Mouse (Mus musculus) neural tube, embryonic 14.5 days (tissue): Measurements from ENCODE around the gene Jhy. TPM values are rescaled to one million over a fixed set of nuclear protein-coding genes. Genes with fewer than 3 reads are reported as not detected.

Experiments used
- ATAC-seq: fragments of 200-750 bp; cut with Nextera tagmentation; 2 replicates; pipeline ENCODE4 v1.8.0; 2017; ENCODE audit warnings: low read depth, mild to moderate bottlenecking, moderate TSS enrichment, moderate library complexity
- H3K27ac ChIP-seq: fragments of 300-500 bp; sonication (generic); 2 replicates; pipeline ENCODE4 v1.5.1; 2014; ENCODE audit warnings: low read depth, mild to moderate bottlenecking, control low read depth, low read length, moderate library complexity, mixed read lengths
- H3K27me3 ChIP-seq: fragments of 300-500 bp; sonication (generic); 2 replicates; pipeline ENCODE4 v1.6.1; 2014; ENCODE audit warnings: low read length; ENCODE audit not compliant: control insufficient read depth, insufficient read depth
- H3K36me3 ChIP-seq: fragments of 300-500 bp; sonication (generic); 2 replicates; pipeline ENCODE4 v1.6.1; 2014; ENCODE audit warnings: low read length, mixed read lengths; ENCODE audit not compliant: control insufficient read depth, insufficient read depth
- H3K4me1 ChIP-seq: fragments of 300-500 bp; sonication (generic); 2 replicates; pipeline ENCODE4 v1.6.1; 2014; ENCODE audit warnings: low read length; ENCODE audit not compliant: control insufficient read depth, insufficient read depth
- H3K4me2 ChIP-seq: fragments of 300-500 bp; sonication (generic); 2 replicates; pipeline ENCODE4 v1.6.1; 2014; ENCODE audit warnings: mild to moderate bottlenecking, low read depth, low read length, control low read depth
- H3K4me3 ChIP-seq: fragments of 300-500 bp; sonication (generic); 2 replicates; pipeline ENCODE4 v1.5.1; 2014; ENCODE audit warnings: low read depth, low read length, control low read depth, mixed read lengths
- H3K9ac ChIP-seq: fragments of 300-500 bp; sonication (generic); replicated peaks from 2 replicates; pipeline ENCODE4 v1.6.1; 2014; ENCODE audit warnings: low read depth, mild to moderate bottlenecking, control low read depth, low read length, mixed read lengths
- H3K9me3 ChIP-seq: fragments of 300-500 bp; sonication (generic); 2 replicates; pipeline ENCODE4 v1.6.1; 2016; ENCODE audit warnings: low read length; ENCODE audit not compliant: control insufficient read depth
- WGBS: fragments of 180-500 bp; shearing (Covaris S2); extraction: QIAGEN DNeasy Blood & Tissue Kit; methylation state at CpG from one replicate; pipeline ENCODE4 v1.1.7; 2014; 5-methylcytosine and 5-hydroxymethylcytosine counted together
- polyA plus RNA-seq: library from polyadenylated mRNA; unstranded; fragments of >200 nt; fragmentation: Nextera tagmentation; extraction: Ambion mirVana; gene quantifications from 2 replicates; pipeline ENCODE4 v1.2.1, GENCODE M21; 2014

Jhy gene
- polyA plus RNA-seq, 1 experiment from 2014 or later = 2.3 TPM

DNA sequence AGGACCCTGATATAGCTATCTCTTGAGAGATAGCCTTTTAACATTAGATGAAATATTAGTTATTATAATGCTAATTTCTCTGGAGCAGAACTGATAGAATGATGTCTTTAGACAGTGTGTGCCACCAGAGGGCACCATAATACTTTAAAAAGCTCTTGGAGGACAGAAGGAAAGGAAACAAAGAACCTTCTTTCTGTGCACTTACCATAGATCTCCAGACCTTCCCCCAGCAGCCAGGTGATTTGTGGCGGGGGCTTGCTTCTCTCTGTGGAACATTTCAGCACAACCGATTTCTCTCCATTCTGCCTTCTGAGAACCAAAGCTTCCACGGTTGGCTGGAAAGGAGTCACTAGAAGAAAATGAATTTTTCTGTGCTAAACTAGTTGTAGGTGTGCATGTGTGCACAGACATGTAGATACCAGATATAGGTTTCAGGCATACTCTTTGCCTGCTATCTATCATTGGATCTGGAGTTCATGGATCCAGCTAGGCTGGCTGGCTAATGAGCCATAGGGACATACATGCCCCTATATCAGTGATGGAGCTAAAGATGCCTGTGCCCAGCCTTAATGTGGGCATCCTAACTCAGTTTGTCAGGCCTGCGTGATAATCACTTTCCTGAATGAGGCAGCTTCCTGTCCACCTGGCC lies 26.1 kb upstream of the Jhy start:
- 30% methylated on average over 4 of the region's 4 CpGs for WGBS
- Histone ChIP-seq H3K27ac (peak overlapping the region; percentile 64), H3K9ac (no peak overlapping the region), H3K4me3 (no peak overlapping the region), H3K36me3 (no peaks in the 10 kb centered on the region), H3K9me3 (no peaks in the 10 kb centered on the region), H3K4me2 (no peak overlapping the region), H3K4me1 (peaks cover 4% of the 10 kb centered on the region; the same call in 1 of the 2 replicates), H3K27me3 (no peaks in the 10 kb centered on the region)
- ATAC-seq = peak; percentile 77

DNA sequence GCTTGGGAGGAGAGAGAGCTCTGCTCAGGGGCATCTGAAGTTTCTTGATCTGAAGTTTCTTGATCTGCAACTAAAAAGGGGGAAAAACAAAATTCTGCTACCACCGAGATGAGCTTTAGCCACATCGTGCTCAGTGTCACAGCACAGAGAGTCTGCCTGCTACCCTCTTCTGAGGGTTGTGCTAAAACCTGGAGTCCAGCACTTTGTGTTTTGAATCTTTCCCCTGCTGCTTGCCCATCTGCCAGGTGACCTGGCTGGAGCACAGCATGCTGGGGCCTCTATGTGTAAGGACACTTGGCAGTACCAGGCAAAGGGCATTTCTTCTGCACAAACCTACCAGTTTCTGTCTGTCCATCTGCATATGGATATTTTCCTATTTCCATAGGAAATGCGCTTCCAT lies 20.4 kb upstream of the Jhy start:
- H3K4me1 ChIP-seq = no peaks in the 10 kb centered on the region
- no peak overlapping the region for H3K27ac ChIP-seq
- no peak for ATAC-seq
- H3K4me3 ChIP-seq = no peak overlapping the region
- no peaks in the 10 kb centered on the region for H3K27me3 ChIP-seq
- H3K9ac ChIP-seq = no peak overlapping the region
- no peaks in the 10 kb centered on the region for H3K9me3 ChIP-seq
- no peaks in the 10 kb centered on the region for H3K36me3 ChIP-seq
- WGBS = 67% methylated on average over 3 of the region's 3 CpGs
- H3K4me2 ChIP-seq = no peak overlapping the region

DNA sequence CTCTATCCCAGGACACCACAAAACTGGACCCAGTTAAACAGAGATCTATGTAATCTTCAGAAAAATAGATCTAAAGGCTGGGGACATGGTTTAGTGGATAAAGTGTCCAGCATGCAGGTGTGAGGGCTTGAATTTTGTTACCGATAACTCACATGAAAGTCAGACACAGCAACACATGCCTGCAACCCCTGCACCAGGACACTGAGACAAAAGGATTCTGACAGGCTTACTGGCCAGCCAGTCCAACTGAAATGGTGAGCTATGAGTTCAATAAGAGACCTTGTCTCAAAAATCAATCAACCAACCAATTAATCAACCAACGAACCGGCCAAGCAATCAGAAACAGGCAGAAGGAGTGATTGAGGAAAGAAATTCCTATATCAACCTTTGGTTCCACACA lies 19.8 kb upstream of the Jhy start:
- no peak overlapping the region for H3K4me2 ChIP-seq
- no peak for ATAC-seq
- no peak overlapping the region for H3K4me3 ChIP-seq
- no peaks in the 10 kb centered on the region for H3K4me1 ChIP-seq
- H3K27me3 ChIP-seq = no peaks in the 10 kb centered on the region
- H3K9ac ChIP-seq = no peak overlapping the region
- no peak overlapping the region for H3K27ac ChIP-seq
- H3K36me3 ChIP-seq = no peaks in the 10 kb centered on the region
- H3K9me3 ChIP-seq = no peaks in the 10 kb centered on the region
- WGBS = 87% methylated on average over 3 of the region's 3 CpGs

DNA sequence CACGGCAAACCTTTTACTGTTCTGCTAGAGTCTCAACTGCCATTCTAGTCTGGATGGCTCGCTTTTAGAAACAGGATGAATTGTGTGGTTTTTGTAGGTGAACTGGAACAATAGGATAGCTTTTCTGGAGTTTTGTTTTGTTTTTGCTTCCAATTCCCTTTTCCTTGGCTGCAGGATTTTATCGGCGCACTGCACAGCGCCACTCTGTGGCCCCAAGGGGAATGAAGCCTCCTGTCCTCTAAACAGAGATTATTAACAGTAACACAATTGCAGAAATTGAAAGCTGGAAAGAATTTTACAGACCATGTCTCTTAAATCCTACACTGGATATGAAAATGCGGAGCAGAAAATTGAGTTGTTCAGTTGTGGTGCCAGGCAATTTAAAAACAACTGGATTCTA lies 18.6 kb upstream of the Jhy start:
- no peak for ATAC-seq
- Histone ChIP-seq H3K9ac (no peak overlapping the region), H3K36me3 (no peaks in the 10 kb centered on the region), H3K9me3 (no peaks in the 10 kb centered on the region), H3K4me3 (no peak overlapping the region), H3K27me3 (no peaks in the 10 kb centered on the region), H3K4me2 (no peak overlapping the region), H3K27ac (no peak overlapping the region), H3K4me1 (no peaks in the 10 kb centered on the region)
- 26% methylated on average over 6 of the region's 6 CpGs for WGBS

DNA sequence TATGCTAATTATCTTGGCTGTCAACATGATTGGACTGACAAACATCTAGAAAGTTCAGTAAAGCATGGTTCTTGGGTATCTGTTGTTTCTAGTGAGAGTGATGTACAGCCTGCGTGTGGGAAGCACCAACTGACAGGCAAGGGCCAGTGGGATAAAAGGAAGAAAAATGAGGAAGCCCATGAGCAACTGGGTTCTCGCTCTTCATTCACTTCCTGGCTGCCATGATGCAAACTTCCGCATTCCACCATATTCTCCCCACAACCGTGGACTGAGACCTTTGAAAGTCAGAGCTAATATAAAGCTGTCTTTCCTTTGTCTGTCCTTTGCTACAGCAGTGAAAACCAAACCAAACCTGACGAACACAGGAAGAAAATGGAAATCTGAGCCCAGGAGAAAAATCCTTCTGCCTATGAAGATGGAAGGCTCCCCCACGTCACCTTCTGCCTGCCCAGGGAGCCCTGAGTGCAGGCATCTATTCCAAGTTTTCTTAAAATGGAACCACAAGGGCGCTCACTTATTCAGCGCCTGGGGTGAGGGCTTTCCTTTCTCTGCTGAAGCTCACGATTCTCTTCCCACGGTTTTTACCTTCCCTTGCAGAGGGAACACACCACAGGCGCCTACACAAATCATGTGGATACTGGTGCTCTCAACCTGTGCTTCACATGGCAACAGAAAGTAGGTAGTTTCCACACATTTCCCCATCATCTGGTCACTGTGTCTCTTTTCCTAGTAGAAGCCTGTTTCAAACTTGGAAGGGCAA lies 10.3 kb upstream of the Jhy start:
- Histone ChIP-seq H3K4me1 (no peaks in the 10 kb centered on the region), H3K27me3 (no peaks in the 10 kb centered on the region)
- WGBS = 84% methylated on average over 11 of the region's 11 CpGs

DNA sequence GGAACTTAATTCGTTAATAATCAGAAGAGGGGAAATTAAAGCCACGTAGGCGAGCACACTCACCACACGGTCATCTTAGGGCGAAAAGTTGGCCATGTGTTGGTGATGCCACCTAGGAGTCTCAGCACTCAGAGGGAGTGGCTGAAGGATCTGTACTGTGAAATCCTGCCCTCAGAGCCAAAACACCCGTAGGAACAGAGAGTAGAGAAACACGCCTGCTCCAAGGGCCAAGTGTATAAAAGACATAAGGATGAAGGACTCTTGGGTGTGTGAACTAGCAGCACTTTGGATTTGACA lies 448 bp upstream of the Jhy start:
- Histone ChIP-seq H3K27ac (no peak overlapping the region), H3K4me2 (peak overlapping the region; percentile 95), H3K36me3 (no peaks in the 10 kb centered on the region), H3K9ac (no peak overlapping the region; the same call in 1 of the 2 replicates), H3K4me1 (peaks cover 3% of the 10 kb centered on the region; the same call in 1 of the 2 replicates), H3K27me3 (0 out of 2 replicates have a peak, but pooled peaks cover 5% of the 10 kb centered on the region), H3K9me3 (no peaks in the 10 kb centered on the region), H3K4me3 (peak overlapping the region; percentile 45)
- no peak for ATAC-seq
- WGBS = 15% methylated on average over 7 of the region's 7 CpGs

More for the DNA sequence above, 10.3 kb upstream of the Jhy start:
- no peak overlapping the region for H3K4me2 ChIP-seq
- H3K9ac ChIP-seq = no peak overlapping the region
- H3K9me3 ChIP-seq = no peaks in the 10 kb centered on the region
- no peak overlapping the region for H3K4me3 ChIP-seq
- ATAC-seq = no peak
- no peak overlapping the region for H3K27ac ChIP-seq
- H3K36me3 ChIP-seq = no peaks in the 10 kb centered on the region

DNA sequence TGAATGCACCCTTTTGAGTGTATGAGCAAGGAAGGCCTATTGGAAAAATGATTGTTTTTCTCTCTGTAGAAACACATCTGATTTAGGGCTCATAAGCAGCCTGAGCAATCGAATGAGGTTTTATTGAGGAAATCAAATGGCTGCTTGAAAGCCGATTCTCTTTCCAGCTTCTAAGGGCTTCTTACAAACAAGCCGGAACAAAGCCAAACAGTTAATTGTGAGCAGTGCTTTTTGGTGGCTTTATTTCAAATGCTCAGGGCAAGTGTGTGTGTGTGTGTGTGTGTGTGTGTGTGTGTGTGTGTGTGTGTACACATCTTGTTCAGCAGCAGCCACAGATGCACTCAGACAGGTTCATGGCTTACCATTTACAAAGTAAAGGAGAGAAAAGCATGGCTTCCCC lies 2.5 kb downstream of the Jhy start:
- Histone ChIP-seq H3K9ac (no peak overlapping the region), H3K36me3 (no peaks in the 10 kb centered on the region), H3K9me3 (no peaks in the 10 kb centered on the region), H3K27ac (peak overlapping the region; percentile 22; the same call in 1 of the 2 replicates), H3K4me2 (no peak overlapping the region), H3K4me1 (peaks cover 3% of the 10 kb centered on the region; the same call in 1 of the 2 replicates), H3K4me3 (no peak overlapping the region), H3K27me3 (0 out of 2 replicates have a peak, but pooled peaks cover 5% of the 10 kb centered on the region)
- no peak for ATAC-seq
- 34% methylated on average over 3 of the region's 3 CpGs for whole genome bisulfite sequencing

DNA sequence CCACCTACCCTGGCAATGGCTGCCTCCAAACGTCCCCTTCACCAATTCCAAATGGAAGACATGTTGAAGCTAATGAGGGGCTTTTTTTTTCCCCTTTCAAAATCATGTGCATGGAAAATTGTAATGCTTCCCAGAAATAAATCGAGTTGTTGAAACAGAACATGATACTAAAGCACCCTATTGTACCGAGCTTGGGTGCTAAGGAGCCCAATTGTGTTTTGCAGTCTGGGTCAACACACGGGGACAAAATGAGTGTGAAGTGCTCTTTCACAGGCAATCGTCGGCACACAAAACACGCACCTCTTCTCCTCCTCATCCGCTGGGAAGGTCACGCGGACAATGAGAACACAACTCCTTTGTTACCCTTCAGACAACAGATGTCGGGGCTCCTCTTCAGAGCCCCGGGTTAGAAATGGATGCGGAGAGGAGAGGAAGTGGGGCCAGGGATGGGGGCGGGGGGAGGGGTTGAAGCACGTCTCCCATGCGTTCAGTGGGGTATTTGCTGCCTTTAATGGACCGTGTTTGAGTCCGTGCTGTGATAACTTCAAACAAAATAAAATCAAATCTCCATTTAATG lies 14.8 kb downstream of the Jhy start:
- Histone ChIP-seq H3K4me2 (peak overlapping the region; percentile 41; the same call in 1 of the 2 replicates), H3K27ac (0 out of 2 replicates have a peak overlapping the region, but pooled peaks have one; percentile 23), H3K4me3 (peak overlapping the region; percentile 5; the same call in 1 of the 2 replicates), H3K9me3 (no peaks in the 10 kb centered on the region), H3K4me1 (no peaks in the 10 kb centered on the region), H3K9ac (no peak overlapping the region), H3K36me3 (no peaks in the 10 kb centered on the region), H3K27me3 (no peaks in the 10 kb centered on the region)
- WGBS = 11% methylated on average over 18 of the region's 18 CpGs
- peak; percentile 58; the same call in 1 of the 2 replicates for ATAC-seq

DNA sequence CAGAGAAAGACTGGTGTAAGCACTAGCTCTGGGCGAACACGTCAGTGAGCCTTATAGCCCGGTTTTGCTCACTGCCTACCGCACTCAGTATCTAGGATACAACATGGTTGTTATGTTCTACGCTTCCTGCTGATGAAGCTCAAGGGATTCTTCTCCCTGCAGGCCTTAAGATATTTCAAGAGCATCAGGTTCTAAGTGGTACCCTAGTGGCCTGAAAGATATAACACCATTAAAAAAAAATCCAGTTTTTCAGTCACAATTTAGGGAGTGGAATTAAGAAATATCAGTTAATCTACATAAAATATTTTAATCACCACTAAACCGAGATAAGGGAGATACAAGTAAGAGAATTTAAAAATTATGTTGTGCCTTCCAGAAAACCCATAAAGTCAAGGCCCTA lies 15.4 kb downstream of the Jhy start:
- no peak overlapping the region for H3K9ac ChIP-seq
- no peaks in the 10 kb centered on the region for H3K4me1 ChIP-seq
- no peaks in the 10 kb centered on the region for H3K27me3 ChIP-seq
- no peak; the same call in 1 of the 2 replicates for ATAC-seq
- 70% methylated on average over 6 of the region's 6 CpGs for WGBS
- no peak overlapping the region for H3K4me3 ChIP-seq
- H3K4me2 ChIP-seq = no peak overlapping the region
- no peak overlapping the region for H3K27ac ChIP-seq
- no peaks in the 10 kb centered on the region for H3K9me3 ChIP-seq
- no peaks in the 10 kb centered on the region for H3K36me3 ChIP-seq
